Mouse (Mus musculus) heart, adult 2 months (tissue): ENCODE measurements around the gene Glp1r.

Source experiments
- EP300 ChIP-seq: fragments of 200-500 bp; IDR thresholded peaks from 2 replicates; pipeline ENCODE4 v1.6.1; 2011; ENCODE audit warnings: low read depth, low read length, control low read depth; ENCODE audit not compliant: insufficient read depth
- POLR2A ChIP-seq: fragments of 200-500 bp; IDR thresholded peaks from 2 replicates; pipeline ENCODE4 v1.6.1; 2011; ENCODE audit warnings: mild to moderate bottlenecking, low read depth, low read length, control low read depth; ENCODE audit not compliant: insufficient read depth

- TF ChIP-seq EP300 (no peak), POLR2A (no peak)
Measured at GRCm38 (mm10) chr17:30852345-30852744, 49.3 kb upstream of the Glp1r start.
